Mouse (Mus musculus): ENCODE measurements around the gene Kcnk18. TPM values are rescaled to one million over a fixed set of nuclear protein-coding genes. Genes with fewer than 3 reads are reported as not detected.

Kcnk18 gene
- total and polyA plus RNA-seq, 2 experiments from 2014 or later, result not detected

DNA sequence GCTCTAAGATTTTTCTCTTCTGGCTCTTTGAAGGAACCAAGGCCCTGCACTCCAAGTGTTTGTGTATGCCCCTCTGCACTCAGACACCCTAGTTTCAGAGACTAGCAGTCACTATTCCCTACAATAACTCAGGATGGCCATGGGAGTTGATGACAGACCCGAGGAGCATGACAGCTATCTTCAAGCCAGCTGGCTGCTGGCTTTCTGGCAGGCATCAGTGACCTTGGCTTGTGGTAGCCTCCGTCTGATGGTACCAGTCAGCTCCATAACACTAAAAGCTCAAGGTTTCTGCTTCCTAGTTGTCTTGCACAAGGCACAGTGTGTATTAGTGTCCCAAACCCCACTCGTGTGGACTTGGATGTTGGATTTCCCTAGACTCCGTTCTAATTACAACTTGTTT lies 23.0 kb downstream of the Kcnk18 start:
- ATAC-seq (ENCODE audit: insufficient read depth, low read depth), result no peak
- Histone ChIP-seq H3K27me3 (ENCODE audit: control insufficient read depth, insufficient read depth, low read length) (no peaks in the 10 kb centered on the region), H3K27ac (ENCODE audit: low read depth) (no peak overlapping the region), H3K4me1 (ENCODE audit: control insufficient read depth, insufficient read depth) (no peaks in the 10 kb centered on the region), H3K4me3 (ENCODE audit: low read depth, low read length) (no peak overlapping the region), H3K9ac (replicated peaks; ENCODE audit: low read depth, low read length) (no peak overlapping the region), H3K36me3 (replicated peaks; ENCODE audit: control insufficient read depth, insufficient read depth, low read length) (no peaks in the 10 kb centered on the region), H3K9me3 (replicated peaks; ENCODE audit: control insufficient read depth, low read length) (no peaks in the 10 kb centered on the region), H3K4me2 (ENCODE audit: low read depth, low read length) (no peak overlapping the region)
- TF ChIP-seq EP300 (IDR thresholded peaks at IDR 0.05; ENCODE audit: low read depth) (no peak), CTCF (IDR thresholded peaks at IDR 0.05; ENCODE audit: low read depth) (no peak)
- 67% methylated on average over 4 of the region's 4 CpGs for WGBS
- no peak for DNase-seq (ENCODE audit: low spot score)

DNA sequence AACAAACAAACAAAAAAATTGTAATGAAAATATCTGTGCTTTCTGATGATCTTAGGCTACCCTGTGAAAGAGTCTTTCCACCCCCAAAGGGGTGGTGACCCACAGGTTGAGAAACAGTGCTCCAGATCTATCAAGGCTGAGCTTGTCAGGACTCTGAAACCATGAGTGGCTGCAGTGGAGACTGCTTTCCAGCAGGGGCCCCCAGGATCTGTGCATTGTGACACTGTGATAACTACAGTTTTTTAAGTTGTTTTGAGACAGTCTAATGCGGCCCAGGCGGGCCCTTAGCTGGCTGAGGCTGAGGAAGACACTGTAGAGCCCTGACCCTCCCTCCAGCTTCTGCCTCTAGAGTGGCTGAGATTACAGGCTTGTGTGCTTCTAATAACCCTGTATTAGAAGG lies 24.0 kb downstream of the Kcnk18 start:
- WGBS, result 55% methylated on average over 2 of the region's 2 CpGs
- ATAC-seq (ENCODE audit: insufficient read depth, low read depth), result no peak

DNA sequence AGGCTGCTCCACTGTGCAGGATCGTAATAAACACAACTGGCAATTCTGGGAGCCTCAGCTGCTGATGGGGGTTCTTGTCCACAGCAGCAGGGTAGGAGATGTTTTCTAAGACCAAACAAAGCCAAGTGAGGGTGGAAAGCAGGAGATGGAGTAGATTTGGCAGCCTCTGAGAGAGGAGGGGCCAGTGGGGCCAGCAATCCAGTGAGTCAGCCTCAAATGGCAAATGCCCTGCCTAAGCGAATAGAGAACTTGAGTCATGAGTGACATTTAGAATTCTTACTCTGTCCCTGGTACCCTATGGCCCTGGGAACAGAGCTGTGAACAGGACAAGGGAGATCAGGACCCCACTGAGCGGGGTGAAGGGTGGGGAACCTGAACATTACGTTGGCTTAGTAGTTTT lies 29.1 kb downstream of the Kcnk18 start:
- DNase-seq (ENCODE audit: low spot score) (no peak), ATAC-seq (ENCODE audit: insufficient read depth, low read depth) (no peak)
- WGBS, result 84% methylated on average over 4 of the region's 4 CpGs
- H3K4me2 ChIP-seq (ENCODE audit: low read depth, low read length), result no peak overlapping the region
- H3K36me3 ChIP-seq (replicated peaks; ENCODE audit: control insufficient read depth, insufficient read depth, low read length), result no peaks in the 10 kb centered on the region
- no peaks in the 10 kb centered on the region for H3K27me3 ChIP-seq (ENCODE audit: control insufficient read depth, insufficient read depth, low read length)
- H3K9ac ChIP-seq (replicated peaks; ENCODE audit: low read depth, low read length), result no peak overlapping the region
- H3K4me3 ChIP-seq (ENCODE audit: low read depth, low read length), result no peak overlapping the region
- no peak overlapping the region for H3K27ac ChIP-seq (ENCODE audit: low read depth)
- no peaks in the 10 kb centered on the region for H3K9me3 ChIP-seq (replicated peaks; ENCODE audit: control insufficient read depth, low read length)
- H3K4me1 ChIP-seq (ENCODE audit: control insufficient read depth, insufficient read depth), result no peaks in the 10 kb centered on the region
- no peak for TF ChIP-seq CTCF (IDR thresholded peaks at IDR 0.05; ENCODE audit: low read depth)
- no peak for TF ChIP-seq EP300 (IDR thresholded peaks at IDR 0.05; ENCODE audit: low read depth)

More for the DNA sequence above, 24.0 kb downstream of the Kcnk18 start:
- H3K9me3 ChIP-seq (replicated peaks; ENCODE audit: control insufficient read depth, low read length), result no peaks in the 10 kb centered on the region
- no peaks in the 10 kb centered on the region for H3K36me3 ChIP-seq (replicated peaks; ENCODE audit: control insufficient read depth, insufficient read depth, low read length)
- no peak overlapping the region for H3K9ac ChIP-seq (replicated peaks; ENCODE audit: low read depth, low read length)
- H3K4me1 ChIP-seq (ENCODE audit: control insufficient read depth, insufficient read depth), result no peaks in the 10 kb centered on the region
- TF ChIP-seq CTCF (IDR thresholded peaks at IDR 0.05; ENCODE audit: low read depth) (no peak), EP300 (IDR thresholded peaks at IDR 0.05; ENCODE audit: low read depth) (no peak)
- no peak for DNase-seq (ENCODE audit: low spot score)
- H3K27ac ChIP-seq (ENCODE audit: low read depth), result no peak overlapping the region
- no peak overlapping the region for H3K4me3 ChIP-seq (ENCODE audit: low read depth, low read length)
- H3K4me2 ChIP-seq (ENCODE audit: low read depth, low read length), result no peak overlapping the region
- H3K27me3 ChIP-seq (ENCODE audit: control insufficient read depth, insufficient read depth, low read length), result no peaks in the 10 kb centered on the region

DNA sequence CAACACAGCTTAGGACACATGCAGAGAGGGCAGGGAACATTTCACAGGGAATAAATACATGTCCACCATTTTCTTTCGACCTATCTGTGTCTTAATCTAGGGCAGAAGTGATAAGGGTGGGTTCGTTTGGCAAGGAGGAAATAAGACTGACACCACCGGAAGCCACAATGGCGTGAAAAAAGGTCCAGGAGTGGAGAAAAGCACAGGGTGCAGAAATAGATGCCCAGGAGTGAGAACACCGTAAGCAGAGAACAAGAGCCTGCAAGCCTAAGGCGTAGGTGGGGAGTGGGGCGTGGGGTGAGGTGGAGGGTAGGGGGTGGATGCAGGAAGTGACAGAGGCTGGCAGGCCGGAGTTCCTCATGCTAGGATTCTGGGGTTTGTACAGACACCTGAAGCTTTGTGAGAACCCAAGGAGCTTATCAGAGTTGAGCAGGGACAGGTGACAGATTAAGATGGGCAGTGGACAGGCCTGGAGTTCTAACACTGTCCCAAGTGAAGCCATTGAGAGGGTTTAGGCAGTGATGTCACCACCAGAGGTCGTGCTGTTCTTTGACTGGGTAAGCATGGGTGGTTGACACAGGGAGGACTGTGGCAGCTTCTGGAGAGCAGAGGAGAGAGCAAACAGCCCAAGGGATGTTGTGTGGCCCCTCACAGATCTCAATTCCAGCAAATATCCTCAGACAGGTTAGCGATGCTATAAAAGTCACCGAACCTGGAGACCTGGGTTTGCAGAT lies 29.7 kb downstream of the Kcnk18 start:
- TF ChIP-seq EP300 (IDR thresholded peaks at IDR 0.05; ENCODE audit: low read depth) (no peak), CTCF (IDR thresholded peaks at IDR 0.05; ENCODE audit: low read depth) (no peak; the same call in 1 of the 2 replicates)

DNA sequence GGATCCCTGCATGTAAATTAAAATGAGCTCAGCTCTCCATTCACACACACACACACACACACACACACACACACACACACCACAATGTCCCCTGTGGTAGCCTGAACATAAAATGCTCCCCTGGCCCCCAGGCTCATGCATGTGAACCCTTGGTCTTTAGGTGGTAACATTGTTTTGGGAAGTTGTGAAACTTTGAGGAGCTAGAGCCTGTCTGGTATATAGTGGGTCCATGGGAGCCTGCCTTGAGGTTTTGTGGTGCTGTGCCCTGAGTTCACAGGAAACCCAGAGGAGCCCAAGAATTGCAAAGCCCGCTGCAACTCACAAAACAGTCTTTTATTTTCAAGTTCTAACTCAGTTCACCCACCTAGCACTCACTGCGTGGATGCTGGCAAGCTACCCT lies 33.6 kb downstream of the Kcnk18 start:
- no peak overlapping the region for H3K4me3 ChIP-seq (ENCODE audit: low read depth, low read length)
- ATAC-seq (ENCODE audit: insufficient read depth, low read depth) (no peak), DNase-seq (ENCODE audit: low spot score) (no peak)
- no peaks in the 10 kb centered on the region for H3K4me1 ChIP-seq (ENCODE audit: control insufficient read depth, insufficient read depth)
- H3K27me3 ChIP-seq (ENCODE audit: control insufficient read depth, insufficient read depth, low read length), result no peaks in the 10 kb centered on the region
- no peaks in the 10 kb centered on the region for H3K9me3 ChIP-seq (replicated peaks; ENCODE audit: control insufficient read depth, low read length)
- WGBS, result 66% methylated on average over 2 of the region's 2 CpGs
- H3K27ac ChIP-seq (ENCODE audit: low read depth), result no peak overlapping the region
- no peak for TF ChIP-seq CTCF (IDR thresholded peaks at IDR 0.05; ENCODE audit: low read depth)
- TF ChIP-seq EP300 (IDR thresholded peaks at IDR 0.05; ENCODE audit: low read depth), result no peak
- H3K4me2 ChIP-seq (ENCODE audit: low read depth, low read length), result no peak overlapping the region
- no peaks in the 10 kb centered on the region for H3K36me3 ChIP-seq (replicated peaks; ENCODE audit: control insufficient read depth, insufficient read depth, low read length)
- no peak overlapping the region for H3K9ac ChIP-seq (replicated peaks; ENCODE audit: low read depth, low read length)

More for the DNA sequence above, 29.7 kb downstream of the Kcnk18 start:
- Histone ChIP-seq H3K27me3 (ENCODE audit: control insufficient read depth, insufficient read depth, low read length) (no peaks in the 10 kb centered on the region), H3K4me2 (ENCODE audit: low read depth, low read length) (no peak overlapping the region), H3K9me3 (replicated peaks; ENCODE audit: control insufficient read depth, low read length) (no peaks in the 10 kb centered on the region), H3K36me3 (replicated peaks; ENCODE audit: control insufficient read depth, insufficient read depth, low read length) (no peaks in the 10 kb centered on the region), H3K4me3 (ENCODE audit: low read depth, low read length) (no peak overlapping the region), H3K27ac (ENCODE audit: low read depth) (no peak overlapping the region), H3K4me1 (ENCODE audit: control insufficient read depth, insufficient read depth) (no peaks in the 10 kb centered on the region), H3K9ac (replicated peaks; ENCODE audit: low read depth, low read length) (no peak overlapping the region)
- ATAC-seq (ENCODE audit: insufficient read depth, low read depth), result no peak
- DNase-seq (ENCODE audit: low spot score), result no peak
- WGBS, result 62% methylated on average over 11 of the region's 11 CpGs

DNA sequence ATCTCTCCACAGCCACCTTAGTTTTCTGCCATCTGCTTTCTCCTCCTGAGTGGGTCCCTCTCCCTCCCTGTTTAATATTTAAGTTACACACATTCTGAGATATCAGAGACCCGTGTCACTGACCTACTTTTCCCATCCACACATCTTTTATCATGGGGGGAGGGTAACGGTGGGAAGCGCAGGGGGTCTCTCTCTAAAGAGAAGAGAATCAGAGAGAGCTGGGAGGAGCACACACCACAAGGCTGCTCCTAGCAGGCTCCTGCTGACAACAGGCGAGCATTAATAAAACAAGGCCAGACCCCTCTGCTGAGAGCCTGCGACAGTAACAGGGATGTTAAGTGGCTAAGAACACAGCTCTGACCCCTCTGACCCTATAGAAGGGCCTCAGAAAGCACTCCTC lies 40.6 kb downstream of the Kcnk18 start:
- Histone ChIP-seq H3K27me3 (ENCODE audit: control insufficient read depth, insufficient read depth, low read length) (peaks cover 31% of the 10 kb centered on the region), H3K9ac (replicated peaks; ENCODE audit: low read depth, low read length) (no peak overlapping the region), H3K36me3 (replicated peaks; ENCODE audit: control insufficient read depth, insufficient read depth, low read length) (no peaks in the 10 kb centered on the region), H3K27ac (ENCODE audit: low read depth) (no peak overlapping the region), H3K4me1 (ENCODE audit: control insufficient read depth, insufficient read depth) (peaks cover 5% of the 10 kb centered on the region), H3K4me3 (ENCODE audit: low read depth, low read length) (no peak overlapping the region), H3K4me2 (ENCODE audit: low read depth, low read length) (no peak overlapping the region), H3K9me3 (replicated peaks; ENCODE audit: control insufficient read depth, low read length) (no peaks in the 10 kb centered on the region)
- no peak for TF ChIP-seq CTCF (IDR thresholded peaks at IDR 0.05; ENCODE audit: low read depth)
- no peak for TF ChIP-seq EP300 (IDR thresholded peaks at IDR 0.05; ENCODE audit: low read depth)
- DNase-seq (ENCODE audit: low spot score), result no peak
- WGBS, result 51% methylated on average over 5 of the region's 5 CpGs
- ATAC-seq (ENCODE audit: insufficient read depth, low read depth), result no peak
